Mouse (Mus musculus): ENCODE measurements at regions not wholly inside any gene's neighbourhood (a gene's known extent, or its start where the extent isn't known, plus 50 kb on each side); places are given as distances from the start of the nearest gene placed in this dataset.
A peak's percentile ranks its signal among the peaks of the same experiment; 100 is the strongest.

- ATAC-seq (ENCODE audit: low FRiP score, low TSS enrichment) = no peak
- Histone ChIP-seq H3K9ac (ENCODE audit: low read depth, low read length) (no peak overlapping the region), H3K27me3 (ENCODE audit: control insufficient read depth, insufficient read depth, low read length) (no peaks in the 10 kb centered on the region), H3K27ac (ENCODE audit: low read depth, low read length) (no peak overlapping the region), H3K4me1 (ENCODE audit: control insufficient read depth, insufficient read depth, low read length) (no peaks in the 10 kb centered on the region), H3K36me3 (ENCODE audit: control insufficient read depth, insufficient read depth, low read length) (no peaks in the 10 kb centered on the region), H3K9me3 (ENCODE audit: control insufficient read depth, low read length) (no peaks in the 10 kb centered on the region), H3K4me2 (replicated peaks; ENCODE audit: low read depth, low read length) (no peak overlapping the region), H3K4me3 (ENCODE audit: low read length) (no peak overlapping the region)
- WGBS = 87% methylated on average over 4 of the region's 4 CpGs
These were observed 108.5 kb upstream of the Hs6st1 start for GRCm38 (mm10) chr1:35959729-35960128.

- peak; percentile 86 for ATAC-seq (ENCODE audit: low FRiP score, low TSS enrichment)
- Histone ChIP-seq H3K4me3 (ENCODE audit: low read length) (no peak overlapping the region), H3K4me1 (ENCODE audit: control insufficient read depth, insufficient read depth, low read length) (no peaks in the 10 kb centered on the region), H3K27ac (ENCODE audit: low read depth, low read length) (no peak overlapping the region), H3K4me2 (replicated peaks; ENCODE audit: low read depth, low read length) (no peak overlapping the region), H3K36me3 (ENCODE audit: control insufficient read depth, insufficient read depth, low read length) (no peaks in the 10 kb centered on the region), H3K27me3 (ENCODE audit: control insufficient read depth, insufficient read depth, low read length) (no peaks in the 10 kb centered on the region), H3K9me3 (ENCODE audit: control insufficient read depth, low read length) (peaks cover 7% of the 10 kb centered on the region), H3K9ac (ENCODE audit: low read depth, low read length) (no peak overlapping the region)
- WGBS = 37% methylated on average over 2 of the region's 2 CpGs
These were observed 107.4 kb upstream of the Hs6st1 start for GRCm38 (mm10) chr1:35960844-35961243.

- no peak overlapping the region for H3K27ac ChIP-seq (ENCODE audit: low read depth, low read length)
- no peaks in the 10 kb centered on the region for H3K4me1 ChIP-seq (ENCODE audit: control insufficient read depth, insufficient read depth, low read length)
- WGBS = 88% methylated on average over 6 of the region's 6 CpGs
- no peaks in the 10 kb centered on the region for H3K36me3 ChIP-seq (ENCODE audit: control insufficient read depth, insufficient read depth, low read length)
- H3K4me2 ChIP-seq (replicated peaks; ENCODE audit: low read depth, low read length) = no peak overlapping the region
- no peak for ATAC-seq (ENCODE audit: low FRiP score, low TSS enrichment)
- H3K9me3 ChIP-seq (ENCODE audit: control insufficient read depth, low read length) = peaks cover 7% of the 10 kb centered on the region
- H3K9ac ChIP-seq (ENCODE audit: low read depth, low read length) = no peak overlapping the region
- H3K4me3 ChIP-seq (ENCODE audit: low read length) = no peak overlapping the region
- no peaks in the 10 kb centered on the region for H3K27me3 ChIP-seq (ENCODE audit: control insufficient read depth, insufficient read depth, low read length)
These were observed 106.3 kb upstream of the Hs6st1 start for GRCm38 (mm10) chr1:35961923-35962322.

- no peak overlapping the region for H3K4me2 ChIP-seq (replicated peaks; ENCODE audit: low read depth, low read length)
- H3K4me3 ChIP-seq (ENCODE audit: low read length) = no peak overlapping the region
- no peak overlapping the region for H3K27ac ChIP-seq (ENCODE audit: low read depth, low read length)
- peaks cover 7% of the 10 kb centered on the region for H3K9me3 ChIP-seq (ENCODE audit: control insufficient read depth, low read length)
- no peak overlapping the region for H3K9ac ChIP-seq (ENCODE audit: low read depth, low read length)
- no peaks in the 10 kb centered on the region for H3K36me3 ChIP-seq (ENCODE audit: control insufficient read depth, insufficient read depth, low read length)
- no peak for ATAC-seq (ENCODE audit: low FRiP score, low TSS enrichment)
- no peaks in the 10 kb centered on the region for H3K4me1 ChIP-seq (ENCODE audit: control insufficient read depth, insufficient read depth, low read length)
- no peaks in the 10 kb centered on the region for H3K27me3 ChIP-seq (ENCODE audit: control insufficient read depth, insufficient read depth, low read length)
These were observed 99.7 kb upstream of the Hs6st1 start for GRCm38 (mm10) chr1:35968489-35968888.

- Histone ChIP-seq H3K4me2 (replicated peaks; ENCODE audit: low read depth, low read length) (no peak overlapping the region), H3K27me3 (ENCODE audit: control insufficient read depth, insufficient read depth, low read length) (no peaks in the 10 kb centered on the region), H3K4me3 (ENCODE audit: low read length) (no peak overlapping the region), H3K27ac (ENCODE audit: low read depth, low read length) (no peak overlapping the region), H3K36me3 (ENCODE audit: control insufficient read depth, insufficient read depth, low read length) (no peaks in the 10 kb centered on the region), H3K4me1 (ENCODE audit: control insufficient read depth, insufficient read depth, low read length) (no peaks in the 10 kb centered on the region), H3K9ac (ENCODE audit: low read depth, low read length) (no peak overlapping the region), H3K9me3 (ENCODE audit: control insufficient read depth, low read length) (no peaks in the 10 kb centered on the region; the same call in 1 of the 2 replicates)
- no peak for ATAC-seq (ENCODE audit: low FRiP score, low TSS enrichment)
- 60% methylated on average over 7 of the region's 7 CpGs for WGBS
These were observed 96.6 kb upstream of the Hs6st1 start for GRCm38 (mm10) chr1:35971435-35972189.

- 34% methylated on average over 5 of the region's 5 CpGs for WGBS
- H3K4me2 ChIP-seq (replicated peaks; ENCODE audit: low read depth, low read length) = no peak overlapping the region
- no peaks in the 10 kb centered on the region for H3K27me3 ChIP-seq (ENCODE audit: control insufficient read depth, insufficient read depth, low read length)
- no peak overlapping the region for H3K4me3 ChIP-seq (ENCODE audit: low read length)
- H3K9me3 ChIP-seq (ENCODE audit: control insufficient read depth, low read length) = no peaks in the 10 kb centered on the region; the same call in 1 of the 2 replicates
- ATAC-seq (ENCODE audit: low FRiP score, low TSS enrichment) = no peak
- no peaks in the 10 kb centered on the region for H3K4me1 ChIP-seq (ENCODE audit: control insufficient read depth, insufficient read depth, low read length)
- no peak overlapping the region for H3K9ac ChIP-seq (ENCODE audit: low read depth, low read length)
- H3K36me3 ChIP-seq (ENCODE audit: control insufficient read depth, insufficient read depth, low read length) = no peaks in the 10 kb centered on the region
- no peak overlapping the region for H3K27ac ChIP-seq (ENCODE audit: low read depth, low read length)
These were observed 96.0 kb upstream of the Hs6st1 start for GRCm38 (mm10) chr1:35972190-35972584.

- Histone ChIP-seq H3K4me1 (ENCODE audit: control insufficient read depth, insufficient read depth, low read length) (no peaks in the 10 kb centered on the region), H3K9me3 (ENCODE audit: control insufficient read depth, low read length) (no peaks in the 10 kb centered on the region), H3K4me2 (replicated peaks; ENCODE audit: low read depth, low read length) (no peak overlapping the region), H3K27ac (ENCODE audit: low read depth, low read length) (no peak overlapping the region), H3K36me3 (ENCODE audit: control insufficient read depth, insufficient read depth, low read length) (no peaks in the 10 kb centered on the region), H3K4me3 (ENCODE audit: low read length) (no peak overlapping the region), H3K9ac (ENCODE audit: low read depth, low read length) (no peak overlapping the region), H3K27me3 (ENCODE audit: control insufficient read depth, insufficient read depth, low read length) (no peaks in the 10 kb centered on the region)
- WGBS = 47% methylated on average over 9 of the region's 9 CpGs
- no peak for ATAC-seq (ENCODE audit: low FRiP score, low TSS enrichment)
These were observed 94.8 kb upstream of the Hs6st1 start for GRCm38 (mm10) chr1:35973386-35973785.

GRCm38 (mm10) chr1:35975611-35976208 lies 92.5 kb upstream of the Hs6st1 start:
- no peaks in the 10 kb centered on the region for H3K27me3 ChIP-seq (ENCODE audit: control insufficient read depth, insufficient read depth, low read length)
- H3K4me2 ChIP-seq (replicated peaks; ENCODE audit: low read depth, low read length) = no peak overlapping the region
- H3K4me1 ChIP-seq (ENCODE audit: control insufficient read depth, insufficient read depth, low read length) = no peaks in the 10 kb centered on the region
- WGBS = 89% methylated on average over 3 of the region's 3 CpGs
- H3K36me3 ChIP-seq (ENCODE audit: control insufficient read depth, insufficient read depth, low read length) = no peaks in the 10 kb centered on the region
- H3K27ac ChIP-seq (ENCODE audit: low read depth, low read length) = no peak overlapping the region
- H3K4me3 ChIP-seq (ENCODE audit: low read length) = no peak overlapping the region
- no peak overlapping the region for H3K9ac ChIP-seq (ENCODE audit: low read depth, low read length)
- no peaks in the 10 kb centered on the region for H3K9me3 ChIP-seq (ENCODE audit: control insufficient read depth, low read length)
- ATAC-seq (ENCODE audit: low FRiP score, low TSS enrichment) = no peak

- 84% methylated on average over 2 of the region's 2 CpGs for WGBS
- no peak overlapping the region for H3K4me2 ChIP-seq (replicated peaks; ENCODE audit: low read depth, low read length)
- no peaks in the 10 kb centered on the region for H3K36me3 ChIP-seq (ENCODE audit: control insufficient read depth, insufficient read depth, low read length)
- H3K27me3 ChIP-seq (ENCODE audit: control insufficient read depth, insufficient read depth, low read length) = no peaks in the 10 kb centered on the region
- no peak overlapping the region for H3K4me3 ChIP-seq (ENCODE audit: low read length)
- H3K9me3 ChIP-seq (ENCODE audit: control insufficient read depth, low read length) = no peaks in the 10 kb centered on the region
- no peak overlapping the region for H3K9ac ChIP-seq (ENCODE audit: low read depth, low read length)
- H3K27ac ChIP-seq (ENCODE audit: low read depth, low read length) = no peak overlapping the region
- no peaks in the 10 kb centered on the region for H3K4me1 ChIP-seq (ENCODE audit: control insufficient read depth, insufficient read depth, low read length)
- ATAC-seq (ENCODE audit: low FRiP score, low TSS enrichment) = no peak
These were observed 91.7 kb upstream of the Hs6st1 start for GRCm38 (mm10) chr1:35976528-35976927.

Data from kidney, embryonic 14.5 days (tissue).